Mouse (Mus musculus): ENCODE results near the gene Abcb11. TPM values are rescaled to one million over a fixed set of nuclear protein-coding genes. Genes with fewer than 3 reads are reported as not detected.
A peak's percentile ranks its signal among the peaks of the same experiment; 100 is the strongest.

Abcb11 gene
- polyA plus RNA-seq, 1 experiment from 2014 or later: 0.10 TPM

GRCm38 (mm10) chr2:69234976-69235678 is 107.3 kb downstream of the Abcb11 start:
- Histone ChIP-seq H3K4me1 (ENCODE audit: control insufficient read depth, insufficient read depth, low read depth, low read length) (no peaks in the 10 kb centered on the region), H3K9ac (ENCODE audit: low read depth, low read length) (no peak overlapping the region), H3K4me3 (ENCODE audit: low read length) (no peak overlapping the region), H3K27me3 (replicated peaks; ENCODE audit: control insufficient read depth, insufficient read depth, low read length) (no peaks in the 10 kb centered on the region), H3K36me3 (ENCODE audit: control insufficient read depth, insufficient read depth, low read length) (no peaks in the 10 kb centered on the region), H3K4me2 (ENCODE audit: low read length) (no peak overlapping the region), H3K9me3 (ENCODE audit: control insufficient read depth, low read length) (no peaks in the 10 kb centered on the region), H3K27ac (ENCODE audit: low read depth, low read length) (no peak overlapping the region)
- WGBS: 33% methylated on average over 5 of the region's 5 CpGs
- ATAC-seq: no peak

GRCm38 (mm10) chr2:69232101-69232500 is 110.3 kb downstream of the Abcb11 start:
- H3K27ac ChIP-seq (ENCODE audit: low read depth, low read length): no peak overlapping the region
- no peaks in the 10 kb centered on the region for H3K36me3 ChIP-seq (ENCODE audit: control insufficient read depth, insufficient read depth, low read length)
- no peak overlapping the region for H3K4me2 ChIP-seq (ENCODE audit: low read length)
- H3K4me1 ChIP-seq (ENCODE audit: control insufficient read depth, insufficient read depth, low read depth, low read length): no peaks in the 10 kb centered on the region; the same call in 1 of the 2 replicates
- no peak overlapping the region for H3K9ac ChIP-seq (ENCODE audit: low read depth, low read length)
- no peak for ATAC-seq
- no peak overlapping the region for H3K4me3 ChIP-seq (ENCODE audit: low read length)
- H3K27me3 ChIP-seq (replicated peaks; ENCODE audit: control insufficient read depth, insufficient read depth, low read length): no peaks in the 10 kb centered on the region
- H3K9me3 ChIP-seq (ENCODE audit: control insufficient read depth, low read length): no peaks in the 10 kb centered on the region

GRCm38 (mm10) chr2:69230137-69230536 is 112.3 kb downstream of the Abcb11 start:
- H3K9me3 ChIP-seq (ENCODE audit: control insufficient read depth, low read length): no peaks in the 10 kb centered on the region
- WGBS: 85% methylated on average over 2 of the region's 2 CpGs

DNA sequence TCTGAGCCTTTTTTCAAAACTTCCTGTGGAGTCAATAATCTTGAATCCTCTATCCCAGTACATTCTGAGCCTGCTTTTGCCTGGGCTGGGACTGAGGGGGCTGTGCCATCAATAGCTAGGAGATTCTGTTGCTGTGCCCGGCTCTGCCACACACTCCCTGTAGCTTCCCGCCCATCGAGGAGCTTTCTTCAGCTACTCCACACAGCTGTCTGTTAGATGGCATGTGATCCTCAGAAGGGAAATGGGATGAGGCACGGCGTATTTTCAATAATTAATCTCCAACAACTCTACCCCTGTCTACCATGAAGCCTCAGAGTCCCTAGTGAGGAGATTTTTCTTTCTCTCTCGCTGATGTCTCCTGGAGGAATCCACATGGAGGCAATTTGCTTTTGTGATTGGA is 113.8 kb downstream of the Abcb11 start:
- WGBS: 50% methylated on average over 6 of the region's 6 CpGs
- Histone ChIP-seq H3K27me3 (replicated peaks; ENCODE audit: control insufficient read depth, insufficient read depth, low read length) (no peaks in the 10 kb centered on the region), H3K9ac (ENCODE audit: low read depth, low read length) (no peak overlapping the region), H3K36me3 (ENCODE audit: control insufficient read depth, insufficient read depth, low read length) (no peaks in the 10 kb centered on the region), H3K27ac (ENCODE audit: low read depth, low read length) (no peak overlapping the region), H3K4me3 (ENCODE audit: low read length) (no peak overlapping the region), H3K4me2 (ENCODE audit: low read length) (no peak overlapping the region), H3K9me3 (ENCODE audit: control insufficient read depth, low read length) (no peaks in the 10 kb centered on the region), H3K4me1 (ENCODE audit: control insufficient read depth, insufficient read depth, low read depth, low read length) (no peaks in the 10 kb centered on the region; the same call in 1 of the 2 replicates)
- ATAC-seq: peak; percentile 54; the same call in 1 of the 2 replicates

More at GRCm38 (mm10) chr2:69230137-69230536, 112.3 kb downstream of the Abcb11 start:
- Histone ChIP-seq H3K9ac (ENCODE audit: low read depth, low read length) (no peak overlapping the region), H3K4me3 (ENCODE audit: low read length) (no peak overlapping the region), H3K4me1 (ENCODE audit: control insufficient read depth, insufficient read depth, low read depth, low read length) (no peaks in the 10 kb centered on the region; the same call in 1 of the 2 replicates), H3K36me3 (ENCODE audit: control insufficient read depth, insufficient read depth, low read length) (no peaks in the 10 kb centered on the region), H3K4me2 (ENCODE audit: low read length) (no peak overlapping the region), H3K27me3 (replicated peaks; ENCODE audit: control insufficient read depth, insufficient read depth, low read length) (no peaks in the 10 kb centered on the region), H3K27ac (ENCODE audit: low read depth, low read length) (no peak overlapping the region)
- no peak for ATAC-seq

DNA sequence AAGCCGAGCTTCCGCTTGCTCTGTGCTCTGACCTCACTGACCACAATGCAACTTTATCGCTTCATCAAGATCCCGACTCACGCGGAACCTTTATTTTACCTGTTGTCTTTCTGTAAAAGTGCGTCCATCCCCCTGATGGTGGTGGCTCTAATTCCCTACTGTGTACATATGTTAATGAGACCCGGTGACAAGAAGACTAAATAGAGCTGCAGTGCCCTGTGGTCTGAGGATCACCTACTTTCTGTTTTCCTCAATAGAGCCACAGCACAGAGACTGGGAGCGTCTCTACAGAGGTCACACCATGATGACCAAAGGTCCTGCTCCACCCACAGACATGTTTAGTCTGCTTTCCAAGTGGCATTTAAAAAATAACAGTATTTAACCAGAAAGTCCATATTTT is 115.5 kb downstream of the Abcb11 start:
- Histone ChIP-seq H3K27me3 (replicated peaks; ENCODE audit: control insufficient read depth, insufficient read depth, low read length) (no peaks in the 10 kb centered on the region), H3K4me1 (ENCODE audit: control insufficient read depth, insufficient read depth, low read depth, low read length) (no peaks in the 10 kb centered on the region; the same call in 1 of the 2 replicates), H3K36me3 (ENCODE audit: control insufficient read depth, insufficient read depth, low read length) (no peaks in the 10 kb centered on the region), H3K9ac (ENCODE audit: low read depth, low read length) (no peak overlapping the region), H3K27ac (ENCODE audit: low read depth, low read length) (no peak overlapping the region), H3K9me3 (ENCODE audit: control insufficient read depth, low read length) (no peaks in the 10 kb centered on the region), H3K4me3 (ENCODE audit: low read length) (no peak overlapping the region), H3K4me2 (ENCODE audit: low read length) (no peak overlapping the region)
- WGBS: 86% methylated on average over 9 of the region's 9 CpGs
- no peak for ATAC-seq

GRCm38 (mm10) chr2:69224724-69225123 is 117.7 kb downstream of the Abcb11 start:
- Histone ChIP-seq H3K36me3 (ENCODE audit: control insufficient read depth, insufficient read depth, low read length) (no peaks in the 10 kb centered on the region), H3K4me1 (ENCODE audit: control insufficient read depth, insufficient read depth, low read depth, low read length) (no peaks in the 10 kb centered on the region; the same call in 1 of the 2 replicates), H3K4me3 (ENCODE audit: low read length) (no peak overlapping the region), H3K9ac (ENCODE audit: low read depth, low read length) (no peak overlapping the region), H3K4me2 (ENCODE audit: low read length) (no peak overlapping the region), H3K9me3 (ENCODE audit: control insufficient read depth, low read length) (no peaks in the 10 kb centered on the region), H3K27me3 (replicated peaks; ENCODE audit: control insufficient read depth, insufficient read depth, low read length) (no peaks in the 10 kb centered on the region), H3K27ac (ENCODE audit: low read depth, low read length) (no peak overlapping the region)
- 65% methylated on average over 2 of the region's 2 CpGs for WGBS
- ATAC-seq: no peak

DNA sequence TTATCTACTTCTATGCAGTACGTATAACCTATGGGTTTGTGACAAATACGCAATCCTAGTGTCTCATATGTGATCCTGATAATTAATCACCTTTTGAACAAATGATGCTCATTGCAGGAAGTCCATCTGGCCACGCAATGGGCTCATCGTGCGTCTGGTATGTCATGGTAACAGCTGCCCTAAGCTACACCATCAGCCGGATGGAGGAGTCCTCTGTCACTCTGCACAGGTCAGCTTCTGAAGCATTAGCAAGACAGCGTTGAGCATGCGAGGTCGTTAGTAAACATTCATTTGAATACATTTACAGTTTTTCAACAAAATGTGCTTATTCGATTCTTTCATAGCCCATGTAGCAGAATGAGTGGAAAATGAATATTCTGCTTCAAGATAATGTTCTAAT is 119.6 kb downstream of the Abcb11 start:
- Histone ChIP-seq H3K9ac (ENCODE audit: low read depth, low read length) (no peak overlapping the region), H3K27me3 (replicated peaks; ENCODE audit: control insufficient read depth, insufficient read depth, low read length) (no peaks in the 10 kb centered on the region), H3K4me1 (ENCODE audit: control insufficient read depth, insufficient read depth, low read depth, low read length) (no peaks in the 10 kb centered on the region), H3K36me3 (ENCODE audit: control insufficient read depth, insufficient read depth, low read length) (no peaks in the 10 kb centered on the region), H3K4me2 (ENCODE audit: low read length) (no peak overlapping the region), H3K27ac (ENCODE audit: low read depth, low read length) (no peak overlapping the region), H3K4me3 (ENCODE audit: low read length) (no peak overlapping the region), H3K9me3 (ENCODE audit: control insufficient read depth, low read length) (no peaks in the 10 kb centered on the region)
- no peak for ATAC-seq
- 53% methylated on average over 10 of the region's 10 CpGs for WGBS

DNA sequence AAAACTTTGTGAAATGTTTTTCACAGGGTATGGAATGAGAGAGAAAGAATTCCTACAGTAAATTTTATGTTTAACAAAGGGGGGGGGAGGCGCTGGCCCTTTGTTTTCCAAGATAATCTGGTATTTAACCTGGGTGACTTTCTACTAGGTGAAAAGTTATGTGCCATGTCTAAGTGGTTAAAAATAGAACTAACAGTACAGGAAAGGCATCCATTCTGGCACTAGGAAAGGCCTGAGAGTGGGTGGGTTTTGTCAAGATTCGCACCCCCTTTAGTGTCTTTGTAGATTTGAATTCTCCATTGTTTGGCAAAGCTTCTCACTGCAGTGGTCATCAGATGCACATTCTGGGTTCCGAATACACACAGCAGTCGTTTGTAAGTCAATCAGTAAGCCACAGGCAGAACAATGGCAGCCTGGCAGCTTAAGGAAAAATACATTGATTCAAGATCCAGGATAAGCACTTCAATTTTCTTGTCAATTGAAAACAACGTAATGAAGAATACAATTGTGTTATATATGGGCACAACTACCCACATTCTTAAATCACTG is 120.5 kb downstream of the Abcb11 start:
- H3K4me2 ChIP-seq (ENCODE audit: low read length): no peak overlapping the region

DNA sequence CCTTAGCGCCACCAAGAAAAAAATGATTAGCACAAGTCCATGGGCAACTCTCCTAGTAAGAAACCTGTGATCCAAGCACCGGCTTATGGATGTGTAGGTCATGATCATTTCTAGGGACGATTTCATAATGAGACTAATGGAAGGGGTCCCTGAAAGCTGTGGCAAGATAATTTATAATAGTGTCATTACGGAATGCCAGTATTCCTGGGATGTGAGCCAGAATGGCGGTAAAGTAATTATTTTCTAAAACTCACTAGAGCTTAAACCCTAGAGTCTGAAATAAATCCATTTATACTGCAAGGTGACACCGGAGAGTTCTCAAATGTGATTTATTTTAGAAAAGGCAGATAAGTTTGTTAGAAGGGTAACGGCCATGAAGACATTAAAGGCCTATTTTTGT is 127.2 kb downstream of the Abcb11 start:
- Histone ChIP-seq H3K36me3 (ENCODE audit: control insufficient read depth, insufficient read depth, low read length) (no peaks in the 10 kb centered on the region), H3K9ac (ENCODE audit: low read depth, low read length) (no peak overlapping the region), H3K27me3 (replicated peaks; ENCODE audit: control insufficient read depth, insufficient read depth, low read length) (no peaks in the 10 kb centered on the region), H3K4me1 (ENCODE audit: control insufficient read depth, insufficient read depth, low read depth, low read length) (no peaks in the 10 kb centered on the region), H3K27ac (ENCODE audit: low read depth, low read length) (no peak overlapping the region), H3K4me3 (ENCODE audit: low read length) (no peak overlapping the region), H3K4me2 (ENCODE audit: low read length) (no peak overlapping the region), H3K9me3 (ENCODE audit: control insufficient read depth, low read length) (no peaks in the 10 kb centered on the region)
- ATAC-seq: no peak
- WGBS: 51% methylated on average over 7 of the region's 7 CpGs

More for the DNA sequence above, 120.5 kb downstream of the Abcb11 start:
- Histone ChIP-seq H3K36me3 (ENCODE audit: control insufficient read depth, insufficient read depth, low read length) (no peaks in the 10 kb centered on the region), H3K9ac (ENCODE audit: low read depth, low read length) (no peak overlapping the region), H3K9me3 (ENCODE audit: control insufficient read depth, low read length) (no peaks in the 10 kb centered on the region), H3K4me1 (ENCODE audit: control insufficient read depth, insufficient read depth, low read depth, low read length) (no peaks in the 10 kb centered on the region), H3K27me3 (replicated peaks; ENCODE audit: control insufficient read depth, insufficient read depth, low read length) (no peaks in the 10 kb centered on the region), H3K27ac (ENCODE audit: low read depth, low read length) (no peak overlapping the region), H3K4me3 (ENCODE audit: low read length) (no peak overlapping the region)
- 30% methylated on average over 5 of the region's 5 CpGs for WGBS
- no peak for ATAC-seq
